Mouse (Mus musculus) liver, embryonic 11.5 days (tissue): ENCODE data around the gene Fbxo28. TPM values are rescaled to one million over a fixed set of nuclear protein-coding genes. Genes with fewer than 3 reads are reported as not detected.

Source experiments
- ATAC-seq: fragments of 200-750 bp; cut with Nextera tagmentation; replicated peaks from 2 replicates; pipeline ENCODE4 v1.8.0; 2017; ENCODE audit warnings: moderate number of reproducible peaks, mild to moderate bottlenecking, moderate TSS enrichment, moderate library complexity; ENCODE audit not compliant: low FRiP score
- DNase-seq: peaks from one replicate; pipeline ENCODE4 v3.0.0-alpha.2; 2017; ENCODE audit warnings: low spot score
- H3K27ac ChIP-seq: fragments of 300-500 bp; sonication (generic); 2 replicates; pipeline ENCODE4 v1.5.1; 2014; ENCODE audit warnings: mild to moderate bottlenecking, low read depth, low read length, control low read depth
- H3K27me3 ChIP-seq: fragments of 300-500 bp; sonication (generic); replicated peaks from 2 replicates; pipeline ENCODE4 v1.6.1; 2014; ENCODE audit warnings: low read length, mixed read lengths; ENCODE audit not compliant: control insufficient read depth, insufficient read depth
- H3K36me3 ChIP-seq: fragments of 300-500 bp; sonication (generic); 2 replicates; pipeline ENCODE4 v1.6.1; 2014; ENCODE audit warnings: mild to moderate bottlenecking, low read length, moderate library complexity, mixed read lengths; ENCODE audit not compliant: control insufficient read depth, insufficient read depth
- H3K4me1 ChIP-seq: fragments of 300-500 bp; sonication (generic); replicated peaks from 2 replicates; pipeline ENCODE4 v1.6.1; 2014; ENCODE audit warnings: low read length, mixed read lengths; ENCODE audit not compliant: control insufficient read depth, insufficient read depth
- H3K4me2 ChIP-seq: fragments of 300-500 bp; sonication (generic); 2 replicates; pipeline ENCODE4 v1.6.1; 2014; ENCODE audit warnings: mild to moderate bottlenecking, control low read depth, moderate library complexity
- H3K4me3 ChIP-seq: fragments of 300-500 bp; sonication (generic); 2 replicates; pipeline ENCODE4 v1.5.1; 2014; ENCODE audit warnings: low read depth, low read length, control low read depth
- H3K9ac ChIP-seq: fragments of 300-500 bp; sonication (generic); 2 replicates; pipeline ENCODE4 v1.6.1; 2014; ENCODE audit warnings: low read depth, low read length, control low read depth
- H3K9me3 ChIP-seq: fragments of 300-500 bp; sonication (generic); 2 replicates; pipeline ENCODE4 v1.6.1; 2016; ENCODE audit warnings: low read length, inconsistent platforms, mixed read lengths; ENCODE audit not compliant: control insufficient read depth
- WGBS: fragments of 180-500 bp; shearing (Covaris S2); extraction: QIAGEN DNeasy Blood & Tissue Kit; methylation state at CpG from one replicate; pipeline ENCODE4 v1.1.7; 2014; 5-methylcytosine and 5-hydroxymethylcytosine counted together
- polyA plus RNA-seq: library from polyadenylated mRNA; unstranded; fragments of >200 nt; fragmentation: Nextera tagmentation; extraction: Ambion mirVana; gene quantifications from 2 replicates; pipeline ENCODE4 v1.2.1, GENCODE M21; 2014

Gene Fbxo28
- polyA plus RNA-seq = 14.8 and 18.0 TPM in 2 replicates

DNA sequence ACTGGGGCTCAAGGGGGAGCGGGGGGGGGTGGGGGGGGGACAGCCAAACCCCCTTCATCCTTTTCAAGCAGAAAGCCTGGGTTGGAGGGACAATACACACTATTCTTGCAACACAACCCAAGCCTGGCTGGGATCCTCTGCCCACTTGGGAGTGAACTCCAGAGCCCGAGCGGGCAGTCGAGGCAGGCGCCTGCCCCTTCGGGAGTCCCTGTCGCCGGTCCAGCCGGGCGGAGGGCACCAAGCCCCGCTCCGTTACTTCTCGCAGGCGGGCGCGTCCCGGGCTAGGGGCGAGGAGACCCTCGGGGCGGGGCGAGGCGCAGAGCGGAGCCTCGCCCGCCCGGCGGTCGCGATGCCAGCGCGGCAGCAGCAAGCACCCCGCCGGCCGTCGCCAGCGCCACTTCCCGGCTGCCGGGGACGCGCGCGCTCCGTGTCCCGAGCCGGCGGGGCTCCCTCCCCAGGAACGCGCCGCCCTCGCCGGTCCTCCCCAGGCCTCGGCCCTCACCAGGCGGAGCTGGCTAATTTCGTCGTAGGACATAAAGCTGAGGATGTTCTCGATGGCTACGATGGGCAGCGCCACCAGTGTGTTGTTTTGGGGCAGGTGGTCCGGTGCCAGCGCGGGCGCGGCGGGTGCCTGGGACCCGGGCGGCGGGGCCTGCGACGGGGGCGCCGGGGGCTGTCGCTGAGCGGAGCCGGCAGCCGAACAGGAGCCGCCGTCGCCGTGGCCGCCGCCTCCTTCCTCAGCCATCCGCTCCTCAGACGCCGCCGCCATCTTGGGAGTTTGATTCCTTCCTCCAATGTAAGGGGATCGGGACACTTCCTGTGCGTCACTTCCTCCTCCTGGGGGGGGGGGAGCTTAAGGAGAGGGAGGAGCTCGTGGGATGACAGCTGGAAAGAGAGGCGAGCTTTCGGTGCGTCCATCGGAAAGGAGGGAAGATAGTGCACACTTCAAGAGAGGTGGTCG lies at the start of gene Fbxo28:
TSS of gene Fbxo28 (minus strand) at position 809 of the 961 bp plus-strand sequence.
- Histone ChIP-seq H3K4me1 (peaks cover 14% of the 10 kb centered on the region), H3K4me2 (peak within 1 kb of the TSS; percentile 84), H3K9ac (peak within 1 kb of the TSS; percentile 90), H3K36me3 (no peaks in the 10 kb centered on the region; the same call in 1 of the 2 replicates), H3K4me3 (peak within 1 kb of the TSS; percentile 98), H3K27ac (peak within 1 kb of the TSS; percentile 77), H3K9me3 (no peaks in the 10 kb centered on the region), H3K27me3 (no peaks in the 10 kb centered on the region)
- peak; percentile 97 for ATAC-seq
- under 1% methylated on average over 90 of the region's 93 CpGs for WGBS
- DNase-seq = peak; percentile 89

GRCm38 (mm10) chr1:182388729-182389128 lies 47.3 kb upstream of the Fbxo28 start:
- WGBS = 58% methylated on average over 4 of the region's 4 CpGs
- Histone ChIP-seq H3K36me3 (no peaks in the 10 kb centered on the region), H3K27me3 (no peaks in the 10 kb centered on the region), H3K4me1 (no peaks in the 10 kb centered on the region), H3K4me2 (no peak overlapping the region), H3K9ac (no peak overlapping the region), H3K4me3 (no peak overlapping the region), H3K27ac (no peak overlapping the region), H3K9me3 (no peaks in the 10 kb centered on the region)
- no peak for DNase-seq
- no peak for ATAC-seq

DNA sequence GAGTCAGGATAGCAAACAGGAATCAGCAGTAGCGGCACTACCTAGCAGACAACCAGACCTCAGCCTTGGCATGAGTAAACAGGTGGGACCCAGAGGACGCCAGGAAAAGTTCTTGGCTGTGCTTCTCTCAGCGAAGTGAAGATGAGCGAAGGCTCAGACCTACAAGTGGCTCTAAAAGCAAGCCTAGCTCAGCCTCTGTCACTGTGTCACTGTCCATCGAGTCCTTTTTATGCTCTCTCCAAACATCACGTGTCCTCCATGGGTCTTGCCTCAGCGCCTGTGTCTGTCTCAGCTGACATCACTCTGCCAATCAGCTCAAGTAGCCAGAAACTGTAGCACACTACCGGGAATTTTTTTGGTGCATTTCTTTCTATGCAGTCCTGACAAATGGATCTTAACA lies 45.0 kb upstream of the Fbxo28 start:
- no peaks in the 10 kb centered on the region for H3K36me3 ChIP-seq
- no peak for DNase-seq
- no peaks in the 10 kb centered on the region for H3K9me3 ChIP-seq
- no peaks in the 10 kb centered on the region for H3K27me3 ChIP-seq
- 79% methylated on average over 8 of the region's 8 CpGs for WGBS
- H3K4me1 ChIP-seq = no peaks in the 10 kb centered on the region
- H3K27ac ChIP-seq = no peak overlapping the region
- H3K4me2 ChIP-seq = no peak overlapping the region
- H3K9ac ChIP-seq = no peak overlapping the region
- no peak overlapping the region for H3K4me3 ChIP-seq
- no peak for ATAC-seq

GRCm38 (mm10) chr1:182383096-182383495 lies 41.7 kb upstream of the Fbxo28 start:
- WGBS = 71% methylated on average over 9 of the region's 9 CpGs
- Histone ChIP-seq H3K4me3 (no peak overlapping the region), H3K4me1 (no peaks in the 10 kb centered on the region), H3K9ac (no peak overlapping the region), H3K9me3 (no peaks in the 10 kb centered on the region), H3K27ac (no peak overlapping the region), H3K27me3 (no peaks in the 10 kb centered on the region), H3K4me2 (no peak overlapping the region), H3K36me3 (no peaks in the 10 kb centered on the region)
- DNase-seq (no peak), ATAC-seq (no peak)

DNA sequence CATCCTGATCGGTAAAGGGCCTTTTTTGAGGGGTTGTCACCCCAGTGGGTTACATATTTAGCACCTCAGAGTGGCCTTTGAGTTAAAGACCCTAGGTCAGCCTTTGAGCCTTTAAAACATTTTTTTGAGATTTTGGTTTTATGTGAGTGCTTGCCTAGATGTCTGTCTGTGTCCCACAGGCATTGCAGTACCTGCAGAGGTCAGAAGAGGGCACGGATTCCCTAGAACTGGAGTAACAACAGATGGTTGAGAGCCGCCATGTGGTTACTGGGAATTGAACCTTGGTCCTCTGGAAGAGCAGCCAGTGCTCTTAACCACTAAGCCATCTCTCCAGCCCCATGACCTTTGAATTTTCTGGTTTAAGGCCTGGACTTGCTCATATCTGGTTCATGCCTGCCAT lies 39.9 kb upstream of the Fbxo28 start:
- H3K9me3 ChIP-seq = no peaks in the 10 kb centered on the region
- H3K4me2 ChIP-seq = no peak overlapping the region
- no peak overlapping the region for H3K4me3 ChIP-seq
- no peak for ATAC-seq
- DNase-seq = no peak
- no peak overlapping the region for H3K27ac ChIP-seq
- no peaks in the 10 kb centered on the region for H3K27me3 ChIP-seq
- H3K4me1 ChIP-seq = no peaks in the 10 kb centered on the region
- H3K9ac ChIP-seq = no peak overlapping the region
- 68% methylated on average over 3 of the region's 3 CpGs for WGBS
- H3K36me3 ChIP-seq = no peaks in the 10 kb centered on the region

DNA sequence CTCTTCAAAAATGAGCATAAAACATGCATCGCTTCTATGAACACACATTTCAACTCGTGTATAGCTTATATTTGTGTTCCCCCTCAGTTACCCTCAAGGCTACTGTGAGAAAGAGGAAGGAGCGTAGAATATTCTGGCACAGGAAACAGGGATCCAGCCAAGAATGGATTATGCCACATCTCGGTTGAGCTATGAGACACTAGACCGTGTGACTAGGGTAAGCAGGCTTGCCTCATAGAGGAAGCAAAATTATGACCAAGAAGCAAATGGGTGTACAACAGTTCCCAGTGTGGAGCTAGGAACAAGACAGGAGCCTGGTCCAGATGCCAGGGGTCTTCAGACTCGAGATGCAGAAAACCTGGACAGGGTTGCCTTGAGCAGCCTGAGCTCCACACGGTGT lies 39.3 kb upstream of the Fbxo28 start:
- WGBS = 65% methylated on average over 7 of the region's 7 CpGs
- Histone ChIP-seq H3K27ac (no peak overlapping the region), H3K4me2 (no peak overlapping the region), H3K4me3 (no peak overlapping the region), H3K9ac (no peak overlapping the region), H3K9me3 (no peaks in the 10 kb centered on the region), H3K27me3 (no peaks in the 10 kb centered on the region), H3K4me1 (no peaks in the 10 kb centered on the region), H3K36me3 (no peaks in the 10 kb centered on the region)
- ATAC-seq (no peak), DNase-seq (no peak)

DNA sequence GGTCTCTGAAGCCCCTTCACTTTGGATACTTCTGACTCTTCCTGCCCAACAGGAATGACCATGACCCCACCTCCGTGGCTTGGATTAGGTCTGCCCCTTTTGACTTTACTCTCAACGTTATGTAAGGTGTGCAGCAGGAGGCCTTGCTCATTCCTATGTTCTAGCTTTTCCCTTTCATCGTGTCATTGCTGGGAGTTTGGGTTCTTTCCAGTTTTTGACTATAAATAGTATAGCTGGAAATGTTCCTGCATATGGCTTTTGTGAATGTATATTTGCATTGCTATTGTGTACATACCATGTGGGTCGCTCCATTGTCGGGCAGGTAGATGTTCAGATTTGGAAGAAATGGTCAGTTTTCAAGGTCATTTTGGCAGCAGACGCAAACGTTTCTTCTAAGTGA lies 37.4 kb upstream of the Fbxo28 start:
- no peaks in the 10 kb centered on the region for H3K36me3 ChIP-seq
- no peak overlapping the region for H3K4me2 ChIP-seq
- 82% methylated on average over 7 of the region's 7 CpGs for WGBS
- no peaks in the 10 kb centered on the region for H3K9me3 ChIP-seq
- no peak overlapping the region for H3K9ac ChIP-seq
- H3K27ac ChIP-seq = no peak overlapping the region
- H3K27me3 ChIP-seq = no peaks in the 10 kb centered on the region
- no peak for ATAC-seq
- no peaks in the 10 kb centered on the region for H3K4me1 ChIP-seq
- DNase-seq = no peak
- H3K4me3 ChIP-seq = no peak overlapping the region

DNA sequence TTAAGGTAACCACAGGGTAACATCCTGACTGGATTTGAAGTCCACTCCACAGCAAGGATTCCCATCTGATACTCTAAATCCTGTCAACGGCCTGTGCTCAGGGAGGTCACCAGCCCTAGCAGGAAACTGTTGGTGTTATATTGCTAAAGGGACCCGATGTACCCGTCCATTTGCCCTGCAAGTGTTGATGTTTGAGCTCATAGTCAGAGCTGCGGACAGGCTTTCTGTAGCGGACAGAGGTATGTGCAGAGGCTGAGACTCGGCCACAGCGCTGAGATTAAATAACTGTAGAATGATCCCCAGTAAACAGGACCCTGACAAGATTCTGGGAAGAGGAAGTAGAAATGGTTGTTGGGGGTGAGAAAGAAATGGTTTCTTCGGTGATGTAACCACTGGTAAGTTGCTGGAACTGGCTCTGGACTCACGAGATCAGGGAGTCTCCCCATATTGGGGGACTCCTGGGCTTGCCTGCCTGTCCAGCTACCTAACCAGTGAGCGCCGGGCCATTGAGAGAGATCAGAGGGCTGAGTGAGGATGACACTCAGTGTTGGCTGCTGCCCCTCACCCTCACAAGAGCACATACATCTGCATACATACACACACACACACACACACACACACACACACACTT lies 36.9 kb upstream of the Fbxo28 start:
- no peaks in the 10 kb centered on the region for H3K4me1 ChIP-seq
- no peaks in the 10 kb centered on the region for H3K36me3 ChIP-seq
- no peak for DNase-seq
- H3K9ac ChIP-seq = no peak overlapping the region
- WGBS = 69% methylated on average over 11 of the region's 11 CpGs
- no peak overlapping the region for H3K4me3 ChIP-seq
- H3K9me3 ChIP-seq = no peaks in the 10 kb centered on the region
- H3K27me3 ChIP-seq = no peaks in the 10 kb centered on the region
- H3K4me2 ChIP-seq = no peak overlapping the region
- no peak for ATAC-seq
- no peak overlapping the region for H3K27ac ChIP-seq
